Mouse (Mus musculus) lung, postnatal 25 days (tissue): Measurements from ENCODE around the gene Tbc1d15.
"Not testable (repeated sequence)": the region's sequence is repeated elsewhere in the genome, so short reads cannot be mapped to it uniquely, and the experiment has no call there.

ENCODE experiments used
- DNase-seq: peaks from one replicate; pipeline ENCODE4 v3.0.0; 2022; ENCODE audit warnings: low spot score

Gene Tbc1d15

GRCm38 (mm10) chr10:115245488-115245887, 5.8 kb downstream of the Tbc1d15 start:
- no peak for DNase-seq

DNA sequence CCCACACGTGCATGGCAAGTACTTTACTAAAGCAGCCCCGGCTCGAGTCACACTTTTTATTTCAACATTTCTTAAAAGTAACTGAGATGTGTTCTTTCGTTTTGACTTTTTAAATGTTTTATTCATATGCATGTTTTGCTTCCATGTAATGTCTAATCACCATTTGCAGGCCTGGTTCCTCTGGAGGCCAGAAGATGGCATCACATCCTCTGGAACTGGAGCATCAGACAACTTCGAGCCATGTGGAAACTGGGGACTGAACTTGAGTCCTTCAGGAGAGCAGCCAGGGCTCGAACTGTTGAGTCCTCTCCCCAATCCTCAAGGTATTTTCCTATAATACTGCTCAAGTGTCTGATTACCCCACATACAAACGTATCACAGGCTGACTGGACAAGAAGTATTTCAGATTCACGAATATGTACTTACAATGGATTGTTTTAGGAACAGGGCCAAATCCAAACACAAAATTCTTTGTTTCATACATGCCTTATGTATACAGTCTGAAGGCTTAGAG, 10.1 kb downstream of the Tbc1d15 start:
- no peak for DNase-seq

GRCm38 (mm10) chr10:115237931-115238330, 13.3 kb downstream of the Tbc1d15 start:
- DNase-seq, result no peak

DNA sequence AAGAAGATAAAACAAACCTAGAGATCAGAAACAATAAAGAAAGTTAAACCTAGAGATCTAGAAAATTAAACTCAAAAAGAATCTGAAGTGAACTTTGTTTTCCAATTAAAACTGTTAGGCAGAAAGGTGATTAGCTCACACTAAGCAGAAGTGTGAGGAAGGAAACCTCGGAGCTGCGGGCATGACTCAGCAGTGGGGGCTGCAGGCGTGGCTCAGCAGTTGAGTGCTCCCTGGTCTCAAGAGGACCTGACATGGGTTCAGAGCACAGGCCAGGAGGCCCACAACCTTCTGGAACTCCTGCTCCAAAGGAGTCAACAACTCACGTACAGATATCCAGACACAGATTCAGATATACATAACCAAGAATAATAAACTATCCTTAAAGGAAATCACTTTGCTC, 14.5 kb downstream of the Tbc1d15 start:
- no peak for DNase-seq

- DNase-seq, result no peak
These were observed 15.8 kb downstream of the Tbc1d15 start for GRCm38 (mm10) chr10:115235501-115235900.

GRCm38 (mm10) chr10:115233798-115234197, 17.5 kb downstream of the Tbc1d15 start:
- DNase-seq, result no peak

DNA sequence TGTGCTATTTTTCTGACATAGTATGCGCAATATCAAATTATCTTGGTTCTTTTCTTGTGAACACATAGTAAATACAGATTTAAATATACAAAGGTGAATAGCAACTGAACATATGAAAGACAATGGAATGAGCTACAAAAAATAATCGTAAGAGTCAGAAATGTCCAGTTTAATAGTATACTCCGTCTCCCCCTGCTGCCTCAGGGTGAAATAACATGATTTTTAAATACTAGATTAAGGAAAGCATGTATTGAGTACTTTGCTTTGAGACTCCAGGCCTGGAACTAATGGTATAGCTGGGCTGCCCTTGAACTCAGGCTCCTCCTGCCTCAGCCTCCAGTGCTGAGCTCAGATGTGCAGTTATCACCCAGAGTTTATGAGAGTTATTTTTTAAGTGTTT, 18.8 kb downstream of the Tbc1d15 start:
- DNase-seq, result no peak

GRCm38 (mm10) chr10:115229023-115229422, 22.2 kb downstream of the Tbc1d15 start:
- DNase-seq, result no peak

- DNase-seq, result no peak
These were observed 24.7 kb downstream of the Tbc1d15 start for GRCm38 (mm10) chr10:115226586-115226985.

- DNase-seq, result no peak
These were observed 27.4 kb downstream of the Tbc1d15 start for GRCm38 (mm10) chr10:115223845-115224244.

DNA sequence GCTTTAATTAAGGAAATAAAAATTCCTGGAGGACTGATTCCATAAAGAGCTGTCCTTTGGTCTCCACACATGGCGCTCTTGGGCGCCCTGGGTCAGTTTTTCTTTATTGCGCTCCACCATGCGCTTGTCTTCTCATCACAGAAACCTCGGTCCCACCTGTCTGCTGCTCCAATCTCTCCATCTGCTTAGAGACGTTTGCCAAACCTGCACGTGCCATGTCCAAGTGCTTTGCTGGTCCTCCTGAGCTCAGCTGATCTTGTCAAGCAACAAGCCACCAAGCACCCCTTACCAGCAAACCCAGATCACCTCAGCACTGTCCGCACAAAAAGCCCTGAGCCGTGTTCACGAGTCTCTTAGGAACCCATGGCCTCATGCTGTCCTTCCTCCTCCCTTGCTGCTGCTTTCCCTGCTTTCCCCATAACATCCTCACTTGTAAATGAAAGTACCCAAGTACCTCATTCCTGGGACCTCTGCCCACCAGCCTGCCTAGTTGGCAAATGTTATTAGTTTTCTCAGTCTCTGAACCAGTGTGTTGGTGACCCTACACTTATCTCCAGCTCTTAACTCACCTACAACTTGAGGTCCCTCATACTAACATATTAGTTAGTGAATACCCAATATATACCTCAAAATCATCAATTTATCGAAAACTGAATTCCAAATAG, 38.2 kb downstream of the Tbc1d15 start:
- no peak for DNase-seq

- no peak for DNase-seq
These were observed 45.4 kb downstream of the Tbc1d15 start for GRCm38 (mm10) chr10:115205825-115206224.

DNA sequence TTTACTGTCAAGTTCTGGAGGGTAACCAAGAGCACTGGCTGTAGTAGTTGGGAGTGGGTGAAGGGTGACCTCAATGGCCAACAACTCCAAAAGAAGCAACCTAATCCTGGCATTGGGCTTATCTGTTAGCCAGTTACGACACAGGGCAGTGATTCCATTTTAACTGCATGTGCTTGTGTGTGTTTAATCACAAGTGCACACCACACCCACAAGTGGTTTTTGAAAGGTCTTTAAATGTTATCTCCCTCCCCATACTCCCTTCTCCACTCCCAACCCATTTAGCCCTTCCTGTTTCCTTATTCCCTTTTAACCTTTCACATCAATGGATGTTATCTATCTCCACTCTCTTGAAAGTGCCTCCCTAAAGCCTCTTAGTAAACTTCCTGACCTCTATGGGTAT, 46.0 kb downstream of the Tbc1d15 start:
- DNase-seq, result no peak

- DNase-seq, result no peak
These were observed 60.1 kb downstream of the Tbc1d15 start for GRCm38 (mm10) chr10:115191214-115191613.

DNA sequence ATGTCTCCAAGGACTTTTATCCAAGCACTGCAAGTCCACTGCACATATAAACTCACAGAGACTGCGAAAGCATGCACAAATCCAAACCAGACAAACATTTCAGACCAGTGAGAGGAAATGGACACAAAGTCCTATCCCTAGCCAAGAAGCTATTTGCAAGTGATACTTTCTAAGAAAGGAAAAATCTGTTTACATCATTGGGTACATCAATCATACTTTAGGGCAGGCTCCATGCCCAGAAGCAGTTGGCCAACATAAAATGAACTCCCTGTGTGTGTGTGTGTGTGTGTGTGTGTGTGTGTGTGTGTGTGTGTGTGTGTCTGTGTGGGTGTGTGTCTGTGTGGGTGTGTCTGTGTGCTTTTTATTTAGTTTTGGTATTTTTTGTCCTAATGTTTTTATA, 63.9 kb downstream of the Tbc1d15 start:
- DNase-seq, result no peak

DNA sequence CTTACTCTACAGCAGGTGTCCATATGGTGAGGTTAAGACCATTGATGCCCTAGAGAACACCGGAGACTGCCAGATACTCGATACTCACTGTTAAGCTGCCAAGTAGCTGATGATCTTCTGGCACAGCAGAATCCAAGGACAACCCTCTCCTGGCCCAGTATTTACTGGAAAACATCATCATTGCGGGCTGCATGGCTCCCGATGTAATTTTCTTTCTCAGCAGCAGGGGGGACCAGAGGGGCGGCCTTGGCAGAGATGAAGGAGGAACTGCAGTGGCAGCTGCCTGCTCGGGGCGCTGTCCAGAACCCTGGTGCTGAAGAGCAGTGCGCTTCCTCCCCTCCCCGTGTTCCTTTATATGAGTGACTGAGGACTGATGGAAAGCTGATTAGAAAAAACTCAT, 66.6 kb downstream of the Tbc1d15 start, which contains the start of gene Tph2:
TSS of gene Tph2 (minus strand) at position 326 of the 400 bp plus-strand sequence.
- peak; percentile 45 for DNase-seq

GRCm38 (mm10) chr10:115181034-115181433, 70.2 kb downstream of the Tbc1d15 start:
- DNase-seq, result no peak

- DNase-seq, result not testable (repeated sequence)
These were observed 73.2 kb downstream of the Tbc1d15 start for GRCm38 (mm10) chr10:115178019-115178418.

DNA sequence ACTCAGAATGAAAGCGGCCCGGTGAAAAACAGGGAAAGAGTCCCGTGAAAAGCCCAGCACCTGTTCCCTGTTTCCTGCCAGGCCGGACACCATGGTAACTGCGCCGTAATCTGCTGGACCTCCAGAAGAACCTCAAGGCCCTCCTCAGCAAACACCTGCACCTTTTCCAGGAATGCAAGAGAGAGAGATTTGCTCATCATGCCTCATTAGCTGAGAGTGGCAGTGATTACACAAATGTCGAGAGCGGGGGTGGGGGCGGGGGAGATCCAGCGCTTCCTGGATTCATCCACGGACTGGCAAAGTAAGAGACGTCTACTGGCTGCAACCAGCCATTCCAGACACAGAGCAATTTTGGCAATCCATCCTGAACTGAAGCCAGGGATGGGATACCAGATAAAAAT, 75.7 kb downstream of the Tbc1d15 start:
- DNase-seq, result no peak

DNA sequence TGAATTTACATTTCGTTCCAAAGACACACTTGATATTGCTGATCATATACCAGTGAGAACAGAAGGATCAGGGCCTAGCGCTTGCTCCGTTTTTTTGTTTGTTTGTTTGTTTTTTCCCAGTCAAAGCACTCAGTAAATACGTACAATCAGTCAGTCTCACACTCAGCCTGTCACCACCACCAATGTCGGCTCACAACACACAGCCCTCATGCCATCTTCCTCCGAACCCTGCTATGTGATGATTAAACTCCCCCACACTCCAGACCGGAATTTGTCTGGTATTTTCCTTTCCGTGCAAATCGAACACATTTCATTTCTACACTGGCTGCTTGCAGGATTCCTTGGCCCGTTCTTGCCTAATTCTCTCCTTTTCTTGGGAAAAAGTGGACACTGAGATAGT, 77.9 kb downstream of the Tbc1d15 start:
- no peak for DNase-seq

DNA sequence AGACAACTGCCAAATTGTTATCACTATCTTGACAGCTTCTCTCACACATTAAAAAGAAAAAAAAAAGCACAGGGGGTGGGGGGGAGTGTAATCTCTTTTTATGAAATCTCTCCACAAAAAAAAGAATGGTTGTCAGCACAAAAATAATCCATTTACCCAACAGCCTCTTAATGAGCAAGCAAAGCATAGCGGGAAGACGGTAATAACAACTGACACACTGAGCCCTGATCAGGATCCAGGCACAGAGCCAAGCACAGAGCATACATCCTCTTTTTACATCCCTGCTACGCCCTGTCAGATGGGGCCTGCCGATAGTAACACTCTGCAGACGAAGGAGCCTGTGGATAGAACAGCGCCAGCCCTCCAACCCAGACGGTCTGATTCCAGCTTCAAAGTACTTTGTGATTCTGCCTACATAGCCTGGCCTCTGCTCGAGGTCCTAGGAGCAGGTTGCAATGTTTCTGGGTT, 79.9 kb downstream of the Tbc1d15 start:
- peak; percentile 14 for DNase-seq

- no peak for DNase-seq
These were observed 80.5 kb downstream of the Tbc1d15 start for GRCm38 (mm10) chr10:115170496-115171350.

DNA sequence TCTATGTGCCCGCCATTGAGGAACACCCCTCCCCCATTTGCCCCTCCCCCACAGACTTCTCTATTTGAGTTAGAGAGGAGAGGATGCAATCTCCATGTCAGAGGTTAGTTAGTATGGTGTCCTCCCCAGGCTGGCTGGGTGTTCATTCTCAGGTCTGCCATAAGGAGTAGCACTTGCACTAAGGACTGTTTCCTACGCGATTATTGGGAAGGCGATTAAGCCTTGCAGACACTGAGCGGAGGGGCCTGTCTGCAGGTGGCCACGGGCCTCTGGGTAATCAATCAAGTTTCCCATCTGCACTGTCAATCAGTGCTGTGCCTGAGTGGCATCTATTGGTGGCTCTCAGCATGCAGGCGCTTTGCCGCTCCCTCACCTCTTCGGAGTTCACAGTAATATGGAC, 81.9 kb downstream of the Tbc1d15 start:
- no peak for DNase-seq
